Mouse (Mus musculus) neural tube, embryonic 12.5 days (tissue): ENCODE measurements around the gene Elf5. TPM values are rescaled to one million over a fixed set of nuclear protein-coding genes. Genes with fewer than 3 reads are reported as not detected.

Experiments used
- ATAC-seq: fragments of 200-750 bp; cut with Nextera tagmentation; 2 replicates; pipeline ENCODE4 v1.8.0; 2017; ENCODE audit warnings: low read depth, mild to moderate bottlenecking, moderate TSS enrichment, moderate library complexity; ENCODE audit not compliant: low FRiP score
- H3K27ac ChIP-seq: fragments of 300-500 bp; sonication (generic); 2 replicates; pipeline ENCODE4 v1.5.1; 2016
- H3K27me3 ChIP-seq: fragments of 300-500 bp; sonication (generic); replicated peaks from 2 replicates; pipeline ENCODE4 v1.6.1; 2016; ENCODE audit warnings: mild to moderate bottlenecking
- H3K36me3 ChIP-seq: fragments of 300-500 bp; sonication (generic); 2 replicates; pipeline ENCODE4 v1.6.1; 2016; ENCODE audit warnings: mild to moderate bottlenecking
- H3K4me1 ChIP-seq: fragments of 300-500 bp; sonication (generic); 2 replicates; pipeline ENCODE4 v1.6.1; 2016
- H3K4me2 ChIP-seq: fragments of 300-500 bp; sonication (generic); replicated peaks from 2 replicates; pipeline ENCODE4 v1.6.1; 2016; ENCODE audit warnings: mild to moderate bottlenecking
- H3K4me3 ChIP-seq: fragments of 300-500 bp; sonication (generic); 2 replicates; pipeline ENCODE4 v1.5.1; 2016
- H3K9ac ChIP-seq: fragments of 300-500 bp; sonication (generic); 2 replicates; pipeline ENCODE4 v1.6.1; 2016; ENCODE audit warnings: mild to moderate bottlenecking
- H3K9me3 ChIP-seq: fragments of 300-500 bp; sonication (generic); 2 replicates; pipeline ENCODE4 v1.6.1; 2016; ENCODE audit warnings: mild to moderate bottlenecking
- WGBS: fragments of 180-500 bp; shearing (Covaris S2); methylation state at CpG from one replicate; pipeline ENCODE4 v1.1.7; 2016; 5-methylcytosine and 5-hydroxymethylcytosine counted together
- polyA plus RNA-seq: library from polyadenylated mRNA; unstranded; fragments of >200 nt; fragmentation: Nextera tagmentation; extraction: Ambion mirVana; gene quantifications from 2 replicates; pipeline ENCODE4 v1.2.1, GENCODE M21; 2016

The Elf5 gene
- polyA plus RNA-seq, 1 experiment from 2014 or later: not detected

- 87% methylated on average over 5 of the region's 5 CpGs for WGBS
- H3K9ac ChIP-seq: no peak overlapping the region
- no peak overlapping the region for H3K4me2 ChIP-seq
- no peaks in the 10 kb centered on the region for H3K9me3 ChIP-seq
- H3K4me3 ChIP-seq: no peak overlapping the region
- H3K36me3 ChIP-seq: no peaks in the 10 kb centered on the region
- H3K27ac ChIP-seq: no peak overlapping the region
- H3K27me3 ChIP-seq: no peaks in the 10 kb centered on the region
- no peaks in the 10 kb centered on the region for H3K4me1 ChIP-seq
- ATAC-seq: no peak
These were observed 1.9 kb downstream of the Elf5 start for GRCm38 (mm10) chr2:103413381-103413780.

- Histone ChIP-seq H3K4me2 (no peak overlapping the region), H3K4me1 (no peaks in the 10 kb centered on the region), H3K4me3 (no peak overlapping the region), H3K27ac (no peak overlapping the region), H3K27me3 (no peaks in the 10 kb centered on the region), H3K9ac (no peak overlapping the region), H3K36me3 (no peaks in the 10 kb centered on the region), H3K9me3 (no peaks in the 10 kb centered on the region)
- ATAC-seq: no peak
- WGBS: 92% methylated on average over 3 of the region's 3 CpGs
These were observed 4.3 kb downstream of the Elf5 start for GRCm38 (mm10) chr2:103415774-103416173.

DNA sequence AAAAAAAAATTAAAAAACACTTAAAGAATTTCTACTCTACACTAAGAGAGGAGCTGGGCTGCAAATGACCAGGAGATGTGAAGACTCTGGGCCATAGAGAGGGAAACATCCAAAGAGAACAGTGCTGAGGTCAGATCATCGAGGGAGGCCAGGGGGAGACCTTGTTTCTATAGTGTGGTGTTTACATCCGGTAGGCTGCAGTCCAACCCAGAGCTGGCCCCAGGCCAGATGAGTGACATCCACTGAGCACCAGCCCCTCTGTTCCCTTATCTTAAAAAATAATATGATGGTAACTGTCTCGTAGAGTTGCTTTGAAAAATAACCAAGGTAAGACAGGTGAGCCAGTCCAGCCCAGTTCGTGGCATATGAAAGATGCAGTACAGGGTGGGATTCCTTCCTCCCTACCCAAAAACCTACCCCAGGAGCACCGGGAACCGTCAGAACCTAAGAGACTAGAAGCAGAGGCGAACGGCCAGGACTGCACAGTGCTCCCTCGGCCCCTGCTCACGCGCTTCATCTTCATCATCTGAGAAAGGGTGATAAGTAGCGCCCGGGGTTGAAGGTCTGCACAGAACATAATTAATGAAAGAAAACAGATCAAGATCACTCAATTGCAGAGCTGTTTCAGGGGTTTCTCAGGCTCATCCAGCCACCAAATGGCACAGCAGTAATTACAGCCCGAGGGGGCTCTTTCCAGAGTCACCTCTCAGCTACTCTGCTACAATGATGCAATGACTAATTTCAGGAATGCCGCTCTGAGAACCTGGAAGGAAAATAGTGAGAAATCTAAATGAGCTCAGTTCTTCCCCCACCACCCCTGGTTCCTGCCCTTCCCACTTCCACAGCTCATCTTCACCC, 9.4 kb downstream of the Elf5 start:
- Histone ChIP-seq H3K4me3 (no peak overlapping the region), H3K9me3 (no peaks in the 10 kb centered on the region), H3K36me3 (no peaks in the 10 kb centered on the region), H3K27me3 (no peaks in the 10 kb centered on the region), H3K4me2 (no peak overlapping the region), H3K4me1 (no peaks in the 10 kb centered on the region), H3K9ac (no peak overlapping the region), H3K27ac (no peak overlapping the region)
- WGBS: 69% methylated on average over 15 of the region's 15 CpGs
- ATAC-seq: 0 out of 2 replicates have a peak, but pooled peaks have one; percentile 33

DNA sequence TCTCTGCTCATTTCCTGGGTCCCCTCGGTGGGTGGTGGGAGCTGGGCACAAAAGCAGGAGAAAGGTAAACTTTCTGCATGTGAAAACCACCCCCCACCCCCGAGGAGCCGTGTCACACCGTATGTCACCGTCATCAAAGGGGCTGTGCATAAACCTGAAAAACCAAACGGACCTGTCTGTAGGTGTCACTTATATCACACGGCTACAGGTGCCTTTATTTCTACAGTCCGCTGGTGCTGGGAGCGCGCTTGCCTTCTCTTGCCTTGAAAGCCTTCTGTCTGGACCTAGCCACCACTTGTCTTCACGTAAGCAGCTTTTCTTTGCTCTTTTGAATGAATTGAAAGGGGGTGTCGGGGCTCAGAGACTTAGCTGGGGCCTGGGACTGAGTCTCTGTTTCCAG, 12.4 kb downstream of the Elf5 start:
- Histone ChIP-seq H3K4me3 (no peak overlapping the region), H3K36me3 (no peaks in the 10 kb centered on the region), H3K9ac (no peak overlapping the region), H3K27ac (no peak overlapping the region), H3K27me3 (no peaks in the 10 kb centered on the region), H3K4me2 (no peak overlapping the region), H3K4me1 (no peaks in the 10 kb centered on the region), H3K9me3 (no peaks in the 10 kb centered on the region)
- 69% methylated on average over 12 of the region's 12 CpGs for WGBS
- ATAC-seq: no peak

DNA sequence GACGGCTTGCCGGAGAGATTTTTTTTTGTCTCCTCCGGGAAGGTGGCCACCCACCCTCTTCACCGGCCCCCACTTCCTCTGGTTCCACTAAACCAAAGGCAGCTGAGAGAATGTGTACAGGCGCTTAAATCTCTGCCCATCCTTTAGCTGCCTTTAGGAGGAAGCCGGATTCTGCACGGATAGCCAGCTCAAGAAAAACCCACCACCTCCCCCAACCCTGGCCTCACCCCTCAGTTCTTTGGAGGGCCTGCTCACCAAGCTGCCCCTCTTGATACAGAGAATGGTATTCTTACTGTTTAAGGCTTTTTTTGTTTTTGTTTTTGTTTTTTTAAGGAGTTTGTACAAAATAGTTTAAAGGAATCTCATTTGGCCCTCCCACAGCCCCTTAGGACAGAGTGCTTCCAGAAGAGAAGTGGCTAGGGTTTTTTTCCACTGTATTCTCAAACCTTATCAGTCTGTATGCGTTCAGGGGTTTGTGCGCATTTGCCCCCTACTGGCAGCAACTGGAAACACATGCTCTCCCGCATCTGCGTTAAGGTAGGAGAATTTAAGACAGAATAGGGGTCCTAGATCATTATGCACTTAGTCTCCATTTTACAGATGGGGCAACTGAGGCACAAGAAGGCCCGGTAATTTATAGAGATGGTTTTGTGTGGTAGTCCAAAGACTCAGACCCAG, 13.0 kb downstream of the Elf5 start:
- H3K27me3 ChIP-seq: no peaks in the 10 kb centered on the region
- no peak overlapping the region for H3K4me3 ChIP-seq
- no peaks in the 10 kb centered on the region for H3K9me3 ChIP-seq
- no peak overlapping the region for H3K4me2 ChIP-seq
- no peak overlapping the region for H3K27ac ChIP-seq
- H3K4me1 ChIP-seq: no peaks in the 10 kb centered on the region
- H3K36me3 ChIP-seq: no peaks in the 10 kb centered on the region
- ATAC-seq: 0 out of 2 replicates have a peak, but pooled peaks have one; percentile 48
- WGBS: 34% methylated on average over 12 of the region's 12 CpGs
- H3K9ac ChIP-seq: no peak overlapping the region

DNA sequence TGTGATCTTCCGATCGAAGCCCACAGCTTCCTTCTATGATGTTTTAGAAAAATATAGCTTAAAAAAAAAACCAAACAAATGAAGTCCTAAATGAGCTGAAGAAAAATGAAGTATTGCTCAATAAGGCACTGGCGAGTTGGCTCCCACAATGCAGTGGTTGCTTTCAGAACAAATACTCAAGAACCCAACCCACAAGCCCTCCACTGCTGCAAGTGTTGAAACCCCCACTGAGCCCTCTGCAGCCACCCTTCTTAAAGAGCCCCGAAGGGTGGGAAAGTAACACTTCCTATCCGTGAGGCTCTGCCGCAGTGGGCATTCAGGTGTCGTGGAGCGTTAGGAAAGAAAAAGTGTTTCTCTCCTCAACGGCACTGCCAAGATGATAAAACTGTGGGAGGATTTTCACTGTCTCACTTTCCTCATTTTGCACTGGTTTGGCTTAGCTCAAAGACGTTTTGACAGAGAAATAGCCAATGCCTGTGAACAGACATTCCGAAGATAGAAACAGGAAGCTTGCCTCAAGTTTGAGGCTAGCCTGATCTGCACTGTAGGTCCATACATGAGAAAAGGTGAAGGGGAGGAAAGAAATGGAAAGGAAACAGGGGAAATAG, 14.1 kb downstream of the Elf5 start:
- Histone ChIP-seq H3K9me3 (no peaks in the 10 kb centered on the region), H3K36me3 (no peaks in the 10 kb centered on the region), H3K4me1 (no peaks in the 10 kb centered on the region), H3K27me3 (no peaks in the 10 kb centered on the region), H3K4me2 (no peak overlapping the region), H3K4me3 (no peak overlapping the region), H3K9ac (no peak overlapping the region), H3K27ac (no peak overlapping the region)
- 77% methylated on average over 11 of the region's 11 CpGs for WGBS
- ATAC-seq: no peak

GRCm38 (mm10) chr2:103428356-103428755, 16.9 kb downstream of the Elf5 start:
- Histone ChIP-seq H3K36me3 (no peaks in the 10 kb centered on the region), H3K27me3 (no peaks in the 10 kb centered on the region), H3K27ac (no peak overlapping the region), H3K9ac (no peak overlapping the region), H3K9me3 (no peaks in the 10 kb centered on the region), H3K4me1 (no peaks in the 10 kb centered on the region), H3K4me3 (no peak overlapping the region), H3K4me2 (no peak overlapping the region)
- ATAC-seq: no peak
- WGBS: 86% methylated on average over 3 of the region's 3 CpGs

- no peak overlapping the region for H3K9ac ChIP-seq
- no peaks in the 10 kb centered on the region for H3K9me3 ChIP-seq
- no peaks in the 10 kb centered on the region for H3K27me3 ChIP-seq
- no peaks in the 10 kb centered on the region for H3K4me1 ChIP-seq
- H3K4me3 ChIP-seq: no peak overlapping the region
- no peak overlapping the region for H3K27ac ChIP-seq
- WGBS: 69% methylated on average over 1 of the region's 1 CpGs
- no peak for ATAC-seq
- no peaks in the 10 kb centered on the region for H3K36me3 ChIP-seq
- H3K4me2 ChIP-seq: no peak overlapping the region
These were observed 19.2 kb downstream of the Elf5 start for GRCm38 (mm10) chr2:103430712-103431111.

- ATAC-seq: no peak
- H3K36me3 ChIP-seq: no peaks in the 10 kb centered on the region
These were observed 21.3 kb downstream of the Elf5 start for GRCm38 (mm10) chr2:103432695-103433275.

DNA sequence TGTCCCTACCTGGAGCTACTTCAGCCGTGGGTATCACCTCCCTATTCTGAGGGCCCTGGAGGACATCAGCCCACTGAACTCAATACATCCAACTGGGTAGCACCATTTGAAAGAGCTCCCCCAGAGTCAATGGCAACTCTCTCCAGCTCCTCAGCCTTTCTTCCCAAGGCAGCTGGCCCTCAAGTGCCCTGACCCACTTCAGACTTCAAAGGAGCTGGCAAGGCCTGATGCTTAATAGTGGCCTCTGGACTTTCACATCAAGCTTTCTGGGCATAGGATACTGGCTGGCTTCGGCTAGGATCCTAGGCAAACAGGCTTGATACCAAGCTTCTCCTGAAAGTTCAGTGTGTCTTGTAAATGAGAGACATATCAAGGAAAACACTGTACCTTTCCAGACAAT, 23.6 kb downstream of the Elf5 start:
- Histone ChIP-seq H3K27me3 (no peaks in the 10 kb centered on the region), H3K36me3 (no peaks in the 10 kb centered on the region), H3K4me1 (no peaks in the 10 kb centered on the region), H3K9me3 (no peaks in the 10 kb centered on the region), H3K27ac (no peak overlapping the region), H3K4me3 (no peak overlapping the region), H3K4me2 (no peak overlapping the region), H3K9ac (no peak overlapping the region)
- 81% methylated on average over 2 of the region's 2 CpGs for WGBS
- no peak for ATAC-seq

More at GRCm38 (mm10) chr2:103432695-103433275, 21.3 kb downstream of the Elf5 start:
- no peaks in the 10 kb centered on the region for H3K9me3 ChIP-seq
- H3K4me1 ChIP-seq: no peaks in the 10 kb centered on the region
- no peak overlapping the region for H3K27ac ChIP-seq
- H3K4me3 ChIP-seq: no peak overlapping the region
- WGBS: 84% methylated on average over 8 of the region's 8 CpGs
- no peak overlapping the region for H3K4me2 ChIP-seq
- H3K9ac ChIP-seq: no peak overlapping the region
- no peaks in the 10 kb centered on the region for H3K27me3 ChIP-seq

- Histone ChIP-seq H3K4me3 (no peak overlapping the region), H3K36me3 (no peaks in the 10 kb centered on the region)
- ATAC-seq: no peak
These were observed 25.0 kb downstream of the Elf5 start for GRCm38 (mm10) chr2:103436534-103436933.

DNA sequence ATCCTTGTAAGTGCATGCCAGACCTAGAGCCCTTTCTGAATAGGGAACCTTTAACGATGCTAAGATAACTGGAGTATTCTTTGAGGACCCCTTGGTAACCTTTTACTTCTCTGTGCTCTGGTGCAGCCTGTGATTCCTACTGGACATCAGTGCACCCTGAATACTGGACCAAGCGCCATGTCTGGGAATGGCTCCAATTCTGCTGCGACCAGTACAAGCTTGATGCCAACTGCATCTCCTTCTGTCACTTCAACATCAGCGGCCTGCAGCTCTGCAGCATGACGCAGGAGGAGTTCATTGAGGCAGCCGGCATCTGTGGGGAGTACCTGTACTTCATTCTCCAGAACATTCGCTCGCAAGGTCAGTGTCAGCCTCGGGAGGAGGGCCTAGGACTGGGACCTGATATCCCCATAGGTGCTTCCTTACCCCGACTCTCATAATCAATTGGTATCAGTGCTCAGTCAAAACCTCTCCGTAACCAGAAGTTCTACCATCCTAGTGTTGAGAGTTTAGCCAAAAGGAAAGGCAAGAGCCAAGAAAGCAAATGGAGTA, 27.7 kb downstream of the Elf5 start:
- no peak overlapping the region for H3K9ac ChIP-seq
- H3K4me3 ChIP-seq: no peak overlapping the region
- no peaks in the 10 kb centered on the region for H3K36me3 ChIP-seq
- H3K9me3 ChIP-seq: no peaks in the 10 kb centered on the region
- H3K27ac ChIP-seq: no peak overlapping the region
- WGBS: 91% methylated on average over 11 of the region's 11 CpGs
- no peak overlapping the region for H3K4me2 ChIP-seq
- H3K27me3 ChIP-seq: no peaks in the 10 kb centered on the region
- no peak for ATAC-seq
- no peaks in the 10 kb centered on the region for H3K4me1 ChIP-seq

More at GRCm38 (mm10) chr2:103436534-103436933, 25.0 kb downstream of the Elf5 start:
- Histone ChIP-seq H3K9ac (no peak overlapping the region), H3K4me1 (no peaks in the 10 kb centered on the region), H3K27me3 (no peaks in the 10 kb centered on the region), H3K4me2 (no peak overlapping the region), H3K9me3 (no peaks in the 10 kb centered on the region), H3K27ac (no peak overlapping the region)
- 46% methylated on average over 5 of the region's 5 CpGs for WGBS
